Mouse (Mus musculus) stomach, embryonic 14.5 days (tissue): ENCODE data around the gene Sycn. TPM values are rescaled to one million over a fixed set of nuclear protein-coding genes. Genes with fewer than 3 reads are reported as not detected.
"Not testable (repeated sequence)": the region's sequence is repeated elsewhere in the genome, so short reads cannot be mapped to it uniquely, and the experiment has no call there.

Experiments used
- ATAC-seq: fragments of 200-750 bp; cut with Nextera tagmentation; 2 replicates; pipeline ENCODE4 v1.8.0; 2017; ENCODE audit warnings: low read depth, moderate TSS enrichment; ENCODE audit not compliant: insufficient number of reproducible peaks, insufficient read depth, low FRiP score
- H3K27ac ChIP-seq: fragments of 300-500 bp; sonication (generic); 2 replicates; pipeline ENCODE4 v1.5.1; 2014; ENCODE audit warnings: mild to moderate bottlenecking, low read length, moderate library complexity, mixed read lengths
- H3K27me3 ChIP-seq: fragments of 300-500 bp; sonication (generic); 2 replicates; pipeline ENCODE4 v1.6.1; 2014; ENCODE audit warnings: low read length, control low read depth, mixed read lengths; ENCODE audit not compliant: control insufficient read depth, insufficient read depth
- H3K36me3 ChIP-seq: fragments of 300-500 bp; sonication (generic); 2 replicates; pipeline ENCODE4 v1.6.1; 2014; ENCODE audit warnings: mild to moderate bottlenecking, control low read depth, low read length, moderate library complexity, mixed read lengths; ENCODE audit not compliant: control insufficient read depth, insufficient read depth
- H3K4me1 ChIP-seq: fragments of 300-500 bp; sonication (generic); 2 replicates; pipeline ENCODE4 v1.6.1; 2014; ENCODE audit warnings: low read length, control low read depth, mixed read lengths; ENCODE audit not compliant: control insufficient read depth, insufficient read depth
- H3K4me2 ChIP-seq: fragments of 300-500 bp; sonication (generic); replicated peaks from 2 replicates; pipeline ENCODE4 v1.6.1; 2014; ENCODE audit warnings: low read depth, low read length, control low read depth
- H3K4me3 ChIP-seq: fragments of 300-500 bp; sonication (generic); 2 replicates; pipeline ENCODE4 v1.5.1; 2014; ENCODE audit warnings: low read depth, low read length, control low read depth
- H3K9ac ChIP-seq: fragments of 300-500 bp; sonication (generic); replicated peaks from 2 replicates; pipeline ENCODE4 v1.6.1; 2014; ENCODE audit warnings: low read depth, mild to moderate bottlenecking, control low read depth, low read length, moderate library complexity, mixed read lengths
- H3K9me3 ChIP-seq: fragments of 300-500 bp; sonication (generic); 2 replicates; pipeline ENCODE4 v1.6.1; 2016; ENCODE audit warnings: low read depth, low read length, control low read depth; ENCODE audit not compliant: control insufficient read depth
- WGBS: fragments of 180-500 bp; shearing (Covaris S2); extraction: QIAGEN DNeasy Blood & Tissue Kit; methylation state at CpG from one replicate; pipeline ENCODE4 v1.1.7; 2014; 5-methylcytosine and 5-hydroxymethylcytosine counted together
- polyA plus RNA-seq: library from polyadenylated mRNA; unstranded; fragments of >200 nt; fragmentation: Nextera tagmentation; extraction: Ambion mirVana; gene quantifications from 2 replicates; pipeline ENCODE4 v1.2.1, GENCODE M21; 2014

Sycn gene
- 0.49 and 1.0 TPM in 2 replicates for polyA plus RNA-seq

DNA sequence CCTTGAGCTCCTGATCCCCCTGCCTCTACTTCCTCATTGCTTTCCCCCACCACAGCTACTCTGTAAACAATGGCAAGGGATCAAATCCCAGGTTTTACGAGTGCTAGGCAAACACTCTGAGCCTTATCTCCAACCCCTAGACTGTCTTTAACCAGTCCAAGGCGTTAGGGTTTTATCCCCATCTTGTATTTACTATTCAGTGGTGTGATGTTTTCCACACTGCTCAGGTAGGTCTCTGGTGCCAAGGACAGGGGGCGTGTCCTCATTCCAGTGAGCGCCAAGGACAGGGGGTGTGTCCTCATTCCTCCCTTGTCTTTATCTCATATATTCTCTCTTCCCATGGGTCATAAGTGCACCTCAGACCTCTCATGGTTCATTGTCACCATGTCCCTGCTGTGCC lies at the start of gene Sycn:
Sycn (plus strand) TSS at position 360 of the 400 bp plus-strand sequence.
- Histone ChIP-seq H3K4me3 (no peak within 1 kb of the TSS), H3K9ac (no peak within 1 kb of the TSS), H3K4me2 (no peak within 1 kb of the TSS), H3K4me1 (0 out of 2 replicates have a peak, but pooled peaks cover 2% of the 10 kb centered on the region), H3K9me3 (no peaks in the 10 kb centered on the region), H3K27ac (no peak within 1 kb of the TSS), H3K27me3 (no peaks in the 10 kb centered on the region), H3K36me3 (no peaks in the 10 kb centered on the region)
- peak; percentile 12; the same call in 1 of the 2 replicates for ATAC-seq
- 67% methylated on average over 4 of the region's 4 CpGs for WGBS

DNA sequence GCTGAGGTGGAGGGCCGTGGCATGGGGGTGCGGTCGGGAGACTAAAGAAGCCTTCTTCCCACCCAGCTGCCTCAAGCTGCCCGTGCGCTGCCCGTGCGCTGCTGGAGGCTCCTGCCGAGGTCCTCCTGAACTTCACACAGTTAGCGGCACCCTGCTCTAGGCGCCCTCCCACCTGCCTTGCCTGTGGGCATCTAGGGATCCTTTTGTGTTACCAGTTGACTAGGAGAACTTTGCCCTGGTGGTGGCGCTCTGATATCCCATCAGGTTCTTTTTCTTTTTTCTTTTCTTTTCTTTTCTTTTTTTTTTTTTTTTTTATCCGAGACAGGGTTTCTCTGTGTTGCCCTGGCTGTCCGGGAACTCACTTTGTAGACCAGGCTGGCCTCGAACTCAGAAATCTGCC lies 49.8 kb upstream of the Sycn start:
- H3K27ac ChIP-seq = no peak overlapping the region
- no peaks in the 10 kb centered on the region for H3K9me3 ChIP-seq
- no peaks in the 10 kb centered on the region for H3K36me3 ChIP-seq
- no peaks in the 10 kb centered on the region for H3K27me3 ChIP-seq
- H3K4me2 ChIP-seq = peak overlapping the region; percentile 20; the same call in 1 of the 2 replicates
- no peak for ATAC-seq
- H3K9ac ChIP-seq = no peak overlapping the region
- H3K4me3 ChIP-seq = no peak overlapping the region
- 32% methylated on average over 14 of the region's 14 CpGs for WGBS
- H3K4me1 ChIP-seq = no peaks in the 10 kb centered on the region

DNA sequence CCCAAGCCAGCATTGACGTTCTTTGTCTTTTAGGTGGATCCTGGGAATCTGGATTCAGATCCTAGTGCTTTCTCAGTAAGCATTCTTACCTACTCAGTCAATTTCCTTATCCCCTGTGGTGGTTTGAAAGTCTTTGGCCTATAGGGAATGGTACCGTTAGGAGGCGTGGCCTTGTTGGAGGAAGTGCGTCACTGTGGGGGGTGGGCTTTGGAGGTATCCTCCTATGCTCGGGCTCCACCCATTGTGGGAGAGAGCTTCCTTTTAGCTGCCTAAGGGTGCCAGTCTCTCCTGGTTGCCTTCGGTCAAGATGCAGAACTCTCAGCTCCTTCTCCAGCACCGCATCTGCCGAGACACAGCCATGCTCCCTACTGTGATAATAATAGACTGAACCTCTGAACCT lies 48.4 kb upstream of the Sycn start:
- no peaks in the 10 kb centered on the region for H3K9me3 ChIP-seq
- H3K27ac ChIP-seq = no peak overlapping the region
- WGBS = 86% methylated on average over 8 of the region's 8 CpGs
- no peak overlapping the region for H3K9ac ChIP-seq
- no peaks in the 10 kb centered on the region for H3K36me3 ChIP-seq
- H3K27me3 ChIP-seq = no peaks in the 10 kb centered on the region
- H3K4me2 ChIP-seq = no peak overlapping the region
- no peak overlapping the region for H3K4me3 ChIP-seq
- H3K4me1 ChIP-seq = no peaks in the 10 kb centered on the region
- no peak for ATAC-seq

DNA sequence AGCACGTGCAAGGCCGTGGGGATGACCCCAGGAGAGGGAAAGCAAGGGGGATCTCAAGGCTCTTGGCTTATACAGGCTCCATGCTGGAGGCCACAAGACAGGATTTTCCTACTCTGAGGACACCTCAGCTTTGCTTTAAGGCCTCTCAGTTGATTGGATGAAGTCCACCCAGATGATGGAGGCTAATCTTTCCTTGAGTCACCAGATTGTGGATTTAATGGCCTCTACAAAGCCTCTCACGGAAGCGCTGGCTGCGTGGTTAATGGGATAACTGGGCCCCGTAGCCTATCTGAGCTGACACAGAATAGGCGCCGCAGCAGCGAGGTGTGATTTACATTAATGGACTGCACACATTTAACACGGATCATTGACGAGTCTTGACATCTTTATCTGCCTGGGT lies 45.3 kb upstream of the Sycn start:
- no peak for ATAC-seq
- H3K9me3 ChIP-seq = no peaks in the 10 kb centered on the region
- no peaks in the 10 kb centered on the region for H3K36me3 ChIP-seq
- H3K27me3 ChIP-seq = no peaks in the 10 kb centered on the region
- no peaks in the 10 kb centered on the region for H3K4me1 ChIP-seq
- H3K27ac ChIP-seq = no peak overlapping the region
- H3K4me2 ChIP-seq = no peak overlapping the region
- H3K4me3 ChIP-seq = no peak overlapping the region
- H3K9ac ChIP-seq = no peak overlapping the region
- WGBS = 67% methylated on average over 11 of the region's 11 CpGs

DNA sequence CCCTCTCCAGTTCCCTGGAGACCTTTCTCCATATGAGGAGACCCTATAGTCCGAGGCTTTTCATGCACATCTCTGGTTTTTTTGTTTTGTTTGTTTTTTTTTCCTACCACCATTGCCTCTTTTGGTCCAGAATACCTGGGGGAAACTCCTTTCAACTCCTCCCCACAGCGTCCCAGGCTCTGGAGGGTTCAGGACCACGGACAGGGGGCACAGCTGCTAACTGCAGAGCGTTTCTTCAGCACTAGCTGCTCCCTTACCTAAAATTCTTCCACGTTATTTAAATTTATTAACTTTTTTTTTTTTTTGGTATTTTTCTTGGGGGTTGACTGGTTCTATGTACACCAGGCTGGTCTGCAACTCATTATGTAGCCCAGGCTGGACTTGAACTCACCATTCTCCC lies 35.1 kb upstream of the Sycn start:
- Histone ChIP-seq H3K4me1 (no peaks in the 10 kb centered on the region), H3K4me2 (no peak overlapping the region), H3K9ac (no peak overlapping the region), H3K27me3 (no peaks in the 10 kb centered on the region), H3K36me3 (no peaks in the 10 kb centered on the region), H3K9me3 (no peaks in the 10 kb centered on the region), H3K27ac (no peak overlapping the region), H3K4me3 (no peak overlapping the region)
- WGBS = 4% methylated on average over 5 of the region's 5 CpGs
- no peak for ATAC-seq

DNA sequence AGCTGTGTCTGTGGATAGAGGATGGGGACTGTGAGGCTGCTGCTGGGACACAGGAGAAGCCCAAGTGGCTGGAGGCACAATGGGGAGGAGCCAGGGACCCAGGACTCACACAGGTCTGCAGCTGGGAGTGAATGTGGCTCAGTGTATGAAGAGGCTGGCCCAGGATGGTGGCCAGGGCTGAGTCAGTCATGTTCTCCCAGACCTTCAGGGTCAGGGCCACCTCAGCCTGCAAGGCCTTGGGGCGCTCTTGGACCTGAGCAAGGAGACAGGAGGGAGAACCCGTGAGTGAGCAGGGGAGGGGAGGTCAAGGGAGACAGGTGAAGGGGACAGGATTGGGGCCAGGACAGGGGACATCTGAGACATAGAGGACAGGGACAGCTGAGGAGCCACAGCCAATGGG lies 31.6 kb upstream of the Sycn start:
- 67% methylated on average over 1 of the region's 2 CpGs for WGBS
- not testable (repeated sequence) for ATAC-seq, H3K4me3 ChIP-seq, H3K9ac ChIP-seq, H3K27me3 ChIP-seq, H3K4me2 ChIP-seq, H3K36me3 ChIP-seq, H3K9me3 ChIP-seq, H3K4me1 ChIP-seq, H3K27ac ChIP-seq

DNA sequence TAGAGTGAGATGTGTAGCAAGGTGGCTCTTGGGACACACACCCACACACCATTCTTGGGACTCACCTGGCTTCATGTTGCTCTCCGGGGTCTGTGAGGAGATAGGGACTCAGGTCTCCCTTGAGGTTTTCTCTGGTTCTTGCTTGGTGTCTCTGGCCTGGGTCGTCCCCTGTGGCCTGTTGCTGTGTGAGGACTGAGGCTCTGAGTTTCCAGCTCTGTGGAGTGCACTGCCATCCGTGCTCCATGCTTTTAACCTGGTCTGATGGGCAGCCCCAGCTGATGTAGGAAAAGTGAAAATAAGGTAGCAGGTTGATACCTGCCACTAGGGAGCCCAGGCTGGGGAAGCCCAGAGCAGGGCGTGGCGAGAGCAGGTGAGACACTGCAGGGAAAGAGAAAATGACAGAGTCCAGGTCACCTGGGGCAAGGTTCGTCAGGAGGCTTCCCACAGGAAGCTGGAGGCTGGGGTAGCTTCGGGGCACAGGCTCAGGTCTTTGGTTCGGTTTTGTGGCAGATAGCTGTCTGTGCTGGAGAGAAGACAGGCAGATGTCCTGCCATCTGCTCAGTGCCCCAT lies 30.2 kb upstream of the Sycn start, which contains the start of gene Ifnl2:
Ifnl2 (minus strand) TSS at position 51 of the 570 bp plus-strand sequence.
- not testable (repeated sequence) for H3K4me3 ChIP-seq, H3K36me3 ChIP-seq, H3K9ac ChIP-seq, H3K27me3 ChIP-seq, H3K4me2 ChIP-seq, H3K27ac ChIP-seq, H3K4me1 ChIP-seq, H3K9me3 ChIP-seq, ATAC-seq
- WGBS = 64% methylated on average over 8 of the region's 8 CpGs

DNA sequence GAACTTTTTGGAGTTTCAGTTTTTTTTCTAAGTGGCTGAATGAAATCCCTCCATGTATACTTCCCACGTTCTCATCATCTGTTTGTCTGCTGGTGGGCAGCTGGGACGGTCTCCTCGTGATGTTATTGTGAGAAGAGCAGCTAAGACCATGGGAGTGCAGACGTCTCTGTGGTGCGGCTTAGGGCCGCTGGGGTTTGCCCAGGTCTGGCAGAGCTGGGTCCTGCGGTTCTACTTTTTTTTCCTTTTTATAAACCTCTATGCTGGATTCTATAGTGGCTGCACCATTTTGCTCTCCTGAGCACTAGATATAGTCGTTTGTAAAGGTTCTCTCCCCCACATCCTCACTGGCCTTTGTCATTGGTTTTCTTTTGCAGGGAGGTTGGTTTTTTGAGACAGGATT lies 29.2 kb upstream of the Sycn start:
- Histone ChIP-seq H3K27me3 (no peaks in the 10 kb centered on the region), H3K27ac (no peak overlapping the region), H3K9ac (no peak overlapping the region), H3K4me2 (no peak overlapping the region), H3K4me1 (no peaks in the 10 kb centered on the region), H3K36me3 (no peaks in the 10 kb centered on the region), H3K9me3 (no peaks in the 10 kb centered on the region), H3K4me3 (no peak overlapping the region)
- 69% methylated on average over 8 of the region's 8 CpGs for WGBS
- no peak for ATAC-seq

DNA sequence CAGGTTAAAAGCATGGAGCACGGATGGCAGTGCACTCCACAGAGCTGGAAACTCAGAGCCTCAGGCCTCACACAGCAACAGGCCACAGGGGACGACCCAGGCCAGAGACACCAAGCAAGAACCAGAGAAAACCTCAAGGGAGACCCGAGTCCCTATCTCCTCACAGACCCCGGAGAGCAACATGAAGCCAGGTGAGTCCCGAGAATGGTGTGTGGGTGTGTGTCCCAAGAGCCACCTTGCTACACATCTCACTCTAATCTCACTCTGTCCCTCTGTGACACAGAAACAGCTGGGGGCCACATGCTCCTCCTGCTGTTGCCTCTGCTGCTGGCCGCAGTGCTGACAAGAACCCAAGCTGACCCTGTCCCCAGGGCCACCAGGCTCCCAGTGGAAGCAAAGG lies 18.1 kb upstream of the Sycn start, which contains the start of gene Ifnl3:
Ifnl3 (plus strand) TSS at position 301 of the 400 bp plus-strand sequence.
- H3K27ac ChIP-seq, H3K4me2 ChIP-seq, H3K27me3 ChIP-seq, H3K36me3 ChIP-seq, H3K4me3 ChIP-seq, H3K9ac ChIP-seq, H3K4me1 ChIP-seq, ATAC-seq, H3K9me3 ChIP-seq: not testable (repeated sequence)
- WGBS = 73% methylated on average over 5 of the region's 6 CpGs
